Mouse (Mus musculus) neural tube, embryonic 12.5 days (tissue): ENCODE measurements around the gene Cbx1. TPM values are rescaled to one million over a fixed set of nuclear protein-coding genes. Genes with fewer than 3 reads are reported as not detected.
A peak's percentile ranks its signal among the peaks of the same experiment; 100 is the strongest.
"Not testable (repeated sequence)": the region's sequence is repeated elsewhere in the genome, so short reads cannot be mapped to it uniquely, and the experiment has no call there.

Source experiments
- ATAC-seq: fragments of 200-750 bp; cut with Nextera tagmentation; 2 replicates; pipeline ENCODE4 v1.8.0; 2017; ENCODE audit warnings: low read depth, mild to moderate bottlenecking, moderate TSS enrichment, moderate library complexity; ENCODE audit not compliant: low FRiP score
- H3K27ac ChIP-seq: fragments of 300-500 bp; sonication (generic); 2 replicates; pipeline ENCODE4 v1.5.1; 2016
- H3K27me3 ChIP-seq: fragments of 300-500 bp; sonication (generic); replicated peaks from 2 replicates; pipeline ENCODE4 v1.6.1; 2016; ENCODE audit warnings: mild to moderate bottlenecking
- H3K36me3 ChIP-seq: fragments of 300-500 bp; sonication (generic); 2 replicates; pipeline ENCODE4 v1.6.1; 2016; ENCODE audit warnings: mild to moderate bottlenecking
- H3K4me1 ChIP-seq: fragments of 300-500 bp; sonication (generic); 2 replicates; pipeline ENCODE4 v1.6.1; 2016
- H3K4me2 ChIP-seq: fragments of 300-500 bp; sonication (generic); replicated peaks from 2 replicates; pipeline ENCODE4 v1.6.1; 2016; ENCODE audit warnings: mild to moderate bottlenecking
- H3K4me3 ChIP-seq: fragments of 300-500 bp; sonication (generic); 2 replicates; pipeline ENCODE4 v1.5.1; 2016
- H3K9ac ChIP-seq: fragments of 300-500 bp; sonication (generic); 2 replicates; pipeline ENCODE4 v1.6.1; 2016; ENCODE audit warnings: mild to moderate bottlenecking
- H3K9me3 ChIP-seq: fragments of 300-500 bp; sonication (generic); 2 replicates; pipeline ENCODE4 v1.6.1; 2016; ENCODE audit warnings: mild to moderate bottlenecking
- WGBS: fragments of 180-500 bp; shearing (Covaris S2); methylation state at CpG from one replicate; pipeline ENCODE4 v1.1.7; 2016; 5-methylcytosine and 5-hydroxymethylcytosine counted together
- microRNA counts: library from miRNA; unstranded; fragments of <30 nt; microRNA quantifications from one replicate; lab custom pipeline; 2017
- microRNA-seq: library from miRNA; unstranded; fragments of <30 nt; microRNA quantifications from one replicate; pipeline ENCODE4, GENCODE M21; 2017
- polyA plus RNA-seq: library from polyadenylated mRNA; unstranded; fragments of >200 nt; fragmentation: Nextera tagmentation; extraction: Ambion mirVana; gene quantifications from 2 replicates; pipeline ENCODE4 v1.2.1, GENCODE M21; 2016

Cbx1 gene
- polyA plus RNA-seq, 1 experiment from 2014 or later: 125 TPM

- Histone ChIP-seq H3K4me3 (no peak overlapping the region), H3K4me1 (peaks cover 10% of the 10 kb centered on the region), H3K4me2 (no peak overlapping the region), H3K9me3 (no peaks in the 10 kb centered on the region), H3K27ac (no peak overlapping the region), H3K9ac (no peak overlapping the region), H3K36me3 (no peaks in the 10 kb centered on the region), H3K27me3 (peaks cover 4% of the 10 kb centered on the region; the same call in 1 of the 2 replicates)
- ATAC-seq: no peak
- 63% methylated on average over 9 of the region's 9 CpGs for WGBS
These were observed 59.8 kb downstream of the Cbx1 start for GRCm38 (mm10) chr11:96848694-96849093.

- not testable (repeated sequence) for H3K27ac ChIP-seq, H3K9me3 ChIP-seq, H3K9ac ChIP-seq, H3K27me3 ChIP-seq, H3K36me3 ChIP-seq, ATAC-seq
- peak overlapping the region; percentile 53; the same call in 1 of the 2 replicates for H3K4me3 ChIP-seq
- H3K4me1 ChIP-seq: peaks cover 10% of the 10 kb centered on the region
- WGBS: 77% methylated on average over 5 of the region's 5 CpGs
- peak overlapping the region; percentile 95 for H3K4me2 ChIP-seq
These were observed 60.2 kb downstream of the Cbx1 start for GRCm38 (mm10) chr11:96849145-96849544.

- 2% methylated on average over 58 of the region's 60 CpGs for WGBS
- Histone ChIP-seq H3K4me1 (peaks cover 10% of the 10 kb centered on the region), H3K36me3 (no peaks in the 10 kb centered on the region), H3K27ac (no peak within 1 kb of the TSS), H3K27me3 (peaks cover 4% of the 10 kb centered on the region; the same call in 1 of the 2 replicates), H3K9ac (peak within 1 kb of the TSS; percentile 61), H3K4me3 (peak within 1 kb of the TSS; percentile 53), H3K4me2 (peak within 1 kb of the TSS; percentile 95), H3K9me3 (no peaks in the 10 kb centered on the region)
- no peak; the same call in 1 of the 2 replicates for ATAC-seq
These were observed 60.9 kb downstream of the Cbx1 start, which contains the start of gene Copz2 for GRCm38 (mm10) chr11:96849681-96850467. Gene Copz2 (plus strand): TSS chr11:96849870.

GRCm38 (mm10) chr11:96857446-96857845 lies 68.5 kb downstream of the Cbx1 start:
- H3K36me3 ChIP-seq: no peaks in the 10 kb centered on the region

More at GRCm38 (mm10) chr11:96857446-96857845, 68.5 kb downstream of the Cbx1 start:
- Histone ChIP-seq H3K4me3 (no peak overlapping the region), H3K27me3 (no peaks in the 10 kb centered on the region), H3K9me3 (no peaks in the 10 kb centered on the region), H3K27ac (no peak overlapping the region), H3K4me2 (no peak overlapping the region), H3K4me1 (peaks cover 16% of the 10 kb centered on the region), H3K9ac (no peak overlapping the region)
- no peak for ATAC-seq
- WGBS: 84% methylated on average over 5 of the region's 5 CpGs

MicroRNA genes within 50 kb of the gene (microRNA counts, 519-probe panel; counts per million panel counts)
- microRNA mmu-miR-152 (lab: Ali Mortazavi, UCI): 5,440 counts per million, percentile 87 among the panel's probes with 10 or more counts

Small RNA genes lying within 50 kb of the gene (microRNA-seq; reads per million reads assigned to microRNA genes)
- 47.4 reads per million, percentile 42 among the genes with 10 or more reads in this experiment for gene Mir152

Other genes with a start within 250 kb of the Cbx1 start
- gene Snx11, start 11.6 kb upstream of the Cbx1 start, polyA plus RNA-seq: 57.0 and 58.4 TPM in 2 replicates
- 75.5 and 79.5 TPM in 2 replicates for gene Nfe2l1, start 40.8 kb downstream of the Cbx1 start, polyA plus RNA-seq
- gene Copz2, start 60.7 kb downstream of the Cbx1 start, polyA plus RNA-seq: 41.4 and 46.9 TPM in 2 replicates
- 99.3 and 103 TPM in 2 replicates for gene Cdk5rap3, start 127.4 kb downstream of the Cbx1 start, polyA plus RNA-seq
- 0.05 and 0.61 TPM in 2 replicates for gene Prr15l, start 139.0 kb downstream of the Cbx1 start, polyA plus RNA-seq
- 18.3 and 18.9 TPM in 2 replicates for gene Pnpo, start 154.9 kb downstream of the Cbx1 start, polyA plus RNA-seq
- gene Sp2, start 193.8 kb downstream of the Cbx1 start, polyA plus RNA-seq: 19.3 and 20.4 TPM in 2 replicates
- gene Sp6, start 224.3 kb downstream of the Cbx1 start, polyA plus RNA-seq: 0.23 and 0.34 TPM in 2 replicates
- 19.8 and 21.9 TPM in 2 replicates for gene Scrn2, start 240.8 kb downstream of the Cbx1 start, polyA plus RNA-seq